Mouse (Mus musculus) cerebellum, postnatal 36 days (tissue): ENCODE results near the gene Mrps21.
"Not testable (repeated sequence)": the region's sequence is repeated elsewhere in the genome, so short reads cannot be mapped to it uniquely, and the experiment has no call there.

Experiments used
- DNase-seq, 2 experiments: peaks; one replicate each; pipeline ENCODE4 v3.0.0; 2021 to 2022; ENCODE audit warnings: mixed read lengths in 2 of 2

Mrps21 gene

GRCm38 (mm10) chr3:95891211-95892065 lies 20.1 kb upstream of the Mrps21 start, which contains the start of gene BC028528:
Gene BC028528, minus strand, starts transcription at chr3:95892005.
- DNase-seq = no peak

GRCm38 (mm10) chr3:95889664-95890063 lies 18.3 kb upstream of the Mrps21 start:
- no peak for DNase-seq

GRCm38 (mm10) chr3:95887596-95887995 lies 16.3 kb upstream of the Mrps21 start:
- no peak for DNase-seq

GRCm38 (mm10) chr3:95884400-95884799 lies 13.1 kb upstream of the Mrps21 start:
- no peak for DNase-seq

- DNase-seq = peak; percentile 61 to 62
Observed at GRCm38 (mm10) chr3:95882816-95883425, 11.6 kb upstream of the Mrps21 start.

- peak; percentile 92 to 94 for DNase-seq
Observed at GRCm38 (mm10) chr3:95881979-95882815, 10.9 kb upstream of the Mrps21 start, which contains the start of gene Ciart. Gene Ciart, minus strand, starts transcription at chr3:95882251.

- no peak for DNase-seq
Observed at GRCm38 (mm10) chr3:95879063-95879462, 7.7 kb upstream of the Mrps21 start.

- DNase-seq = no peak
Observed at GRCm38 (mm10) chr3:95872048-95872447, 729 bp upstream of the Mrps21 start.

GRCm38 (mm10) chr3:95870976-95871375 lies 343 bp downstream of the Mrps21 start:
- DNase-seq = no peak

- no peak for DNase-seq
Observed at GRCm38 (mm10) chr3:95867408-95867807, 3.9 kb downstream of the Mrps21 start.

- DNase-seq = no peak
Observed at GRCm38 (mm10) chr3:95866071-95866470, 5.2 kb downstream of the Mrps21 start.

- DNase-seq = no peak
Observed at GRCm38 (mm10) chr3:95865571-95865970, 5.7 kb downstream of the Mrps21 start.

- no peak for DNase-seq
Observed at GRCm38 (mm10) chr3:95865050-95865449, 6.3 kb downstream of the Mrps21 start.

GRCm38 (mm10) chr3:95863578-95863977 lies 7.7 kb downstream of the Mrps21 start:
- DNase-seq = no peak

GRCm38 (mm10) chr3:95861796-95862195 lies 9.5 kb downstream of the Mrps21 start:
- peak in 1 of 2 experiments; percentile 72 for DNase-seq

- no peak for DNase-seq
Observed at GRCm38 (mm10) chr3:95861216-95861615, 10.1 kb downstream of the Mrps21 start.

- no peak for DNase-seq
Observed at GRCm38 (mm10) chr3:95860323-95860722, 11.0 kb downstream of the Mrps21 start.

- not testable (repeated sequence) for DNase-seq
Observed at GRCm38 (mm10) chr3:95858278-95858677, 13.0 kb downstream of the Mrps21 start.

- DNase-seq = not testable (repeated sequence)
Observed at GRCm38 (mm10) chr3:95857050-95857449, 14.3 kb downstream of the Mrps21 start.

- DNase-seq = no peak
Observed at GRCm38 (mm10) chr3:95856115-95856514, 15.2 kb downstream of the Mrps21 start.

GRCm38 (mm10) chr3:95855502-95856089 lies 15.7 kb downstream of the Mrps21 start, which contains the start of gene Prpf3:
Gene Prpf3, minus strand, starts transcription at chr3:95855885.
- DNase-seq = peak; percentile 93 to 94

- no peak for DNase-seq
Observed at GRCm38 (mm10) chr3:95851317-95851716, 20.0 kb downstream of the Mrps21 start.

- DNase-seq = no peak
Observed at GRCm38 (mm10) chr3:95850611-95851010, 20.7 kb downstream of the Mrps21 start.
